Mouse (Mus musculus) induced T-regulatory cell, adult 2 months (primary cell): ENCODE data around the gene Skint9.
"Not testable (repeated sequence)": the region's sequence is repeated elsewhere in the genome, so short reads cannot be mapped to it uniquely, and the experiment has no call there.

Experiments used
- DNase-seq: peaks from one replicate; pipeline ENCODE4 v3.0.0-alpha.2; 2012; ENCODE audit warnings: low read depth

Skint9 gene

DNA sequence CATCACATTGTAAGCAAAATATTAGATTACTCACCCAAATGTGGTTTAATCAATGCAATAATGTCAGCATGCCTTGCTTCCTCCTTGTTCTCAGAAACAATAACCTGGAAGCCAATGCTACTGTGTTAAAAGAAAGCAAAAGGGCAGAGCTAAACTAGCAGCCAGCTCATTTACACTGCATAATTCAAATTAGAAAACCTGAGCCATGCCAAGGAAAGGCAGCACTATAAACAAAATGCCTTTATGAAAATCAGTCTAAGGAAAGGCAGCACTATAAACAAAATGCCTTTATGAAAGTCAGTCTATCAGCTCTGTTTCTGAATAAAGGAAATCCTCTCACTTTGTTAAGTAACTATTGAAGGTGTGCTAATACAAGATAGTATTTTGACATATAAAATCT lies at the start of gene Skint9:
Gene Skint9, minus strand, starts transcription at position 101 of the 400 bp plus-strand sequence.
- no peak for DNase-seq

DNA sequence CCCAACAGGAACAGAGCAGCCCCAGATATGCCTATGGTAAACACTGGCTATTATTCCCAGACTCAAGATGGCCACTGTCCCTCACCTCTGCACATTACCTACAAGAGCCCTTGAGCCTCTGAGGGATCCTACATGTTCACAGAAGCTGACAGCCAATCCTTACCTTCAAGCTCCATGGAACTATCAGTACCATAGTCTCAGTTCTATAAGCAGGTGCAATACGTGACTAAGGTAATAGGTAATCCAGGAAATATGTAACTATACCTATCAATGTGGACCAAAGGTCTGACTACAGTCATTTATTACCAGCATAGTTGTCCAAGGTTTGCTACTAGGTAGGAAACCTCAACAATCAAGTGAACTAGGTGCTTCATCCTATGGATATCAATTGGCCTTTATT lies 1.1 kb downstream of the Skint9 start:
- no peak for DNase-seq

DNA sequence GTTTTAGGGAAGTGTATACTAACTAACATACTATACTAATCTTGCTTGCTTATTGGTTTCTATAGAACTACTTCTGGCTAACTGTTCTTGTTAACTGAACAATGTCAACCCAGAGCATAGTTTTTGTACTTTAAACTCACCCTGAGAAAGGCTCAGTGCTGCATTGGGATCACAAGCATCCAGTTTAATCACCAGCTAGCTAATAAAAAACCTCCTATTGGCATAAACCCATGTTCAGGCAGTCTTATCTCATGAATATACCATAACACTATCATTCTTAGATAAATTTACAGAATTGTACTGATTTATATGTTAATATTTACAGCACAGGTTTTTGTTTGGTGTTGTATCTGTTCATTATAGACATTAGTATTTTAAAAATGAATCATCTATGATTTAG lies 1.6 kb downstream of the Skint9 start:
- DNase-seq: no peak

DNA sequence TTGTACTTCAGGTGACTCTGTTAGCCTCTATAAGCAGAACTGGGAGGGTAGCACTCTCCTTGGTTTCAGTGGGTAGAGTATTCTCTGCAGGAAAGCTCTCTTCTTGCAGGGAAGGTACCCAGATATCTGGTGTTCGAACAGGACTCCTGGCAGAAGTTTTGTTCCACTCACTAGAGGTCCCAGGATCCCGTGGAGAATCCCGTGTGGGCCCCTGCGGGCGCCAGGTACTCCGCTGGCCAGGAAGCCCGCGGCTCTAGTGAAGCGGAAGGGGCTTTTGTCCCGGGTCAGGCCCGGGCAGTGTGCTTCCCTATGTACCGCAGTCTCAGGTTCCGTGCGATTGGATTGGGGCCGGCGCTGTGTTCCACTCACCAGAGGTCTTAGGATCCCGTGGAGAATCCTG lies 84.7 kb downstream of the Skint9 start:
- DNase-seq: not testable (repeated sequence)
